Mouse (Mus musculus): ENCODE measurements around the gene Olfm2.
"Not testable (repeated sequence)": the region's sequence is repeated elsewhere in the genome, so short reads cannot be mapped to it uniquely, and the experiment has no call there.

The Olfm2 gene

DNA sequence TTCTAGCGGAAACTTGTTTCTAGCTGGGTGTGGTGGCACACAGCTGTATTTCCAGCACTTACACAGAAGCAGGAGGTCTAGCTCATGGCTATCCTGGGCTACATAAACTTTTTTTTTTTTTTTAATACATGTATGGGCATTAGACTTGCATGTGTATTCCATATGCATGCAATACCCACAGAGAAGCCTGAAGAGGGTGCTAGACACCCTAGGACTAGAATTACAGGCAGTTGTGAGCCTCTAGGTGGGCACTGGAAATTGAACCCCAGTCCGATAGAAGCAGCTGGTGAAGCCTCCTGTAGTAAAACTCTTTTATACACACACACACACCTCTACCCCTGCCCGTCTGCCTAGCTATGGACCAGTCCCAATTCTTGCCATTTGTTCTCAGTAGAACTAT, 92.3 kb downstream of the Olfm2 start:
- no peak for DNase-seq (ENCODE audit: low spot score in 2 of 2)

DNA sequence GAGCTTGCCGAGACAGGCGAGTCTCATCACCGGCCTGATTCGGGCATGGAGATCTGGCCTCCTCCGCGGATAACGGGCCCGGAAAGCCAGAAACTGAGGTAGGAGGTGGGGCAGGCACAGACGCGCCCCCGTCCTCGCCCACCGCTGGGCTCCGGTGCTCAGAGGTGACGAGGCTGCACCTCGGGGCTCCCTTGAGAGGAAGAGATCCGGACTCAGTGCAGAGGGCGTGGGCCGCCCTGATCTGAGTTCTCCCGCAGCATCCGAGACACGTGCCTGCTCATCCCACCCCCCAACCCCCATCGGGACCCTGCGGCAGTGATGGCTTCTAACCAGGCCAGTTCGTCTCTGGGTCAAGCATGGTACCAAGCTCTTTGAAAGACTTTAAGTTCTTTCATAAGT, 93.9 kb downstream of the Olfm2 start:
- DNase-seq (ENCODE audit: low spot score in 2 of 2): no peak

DNA sequence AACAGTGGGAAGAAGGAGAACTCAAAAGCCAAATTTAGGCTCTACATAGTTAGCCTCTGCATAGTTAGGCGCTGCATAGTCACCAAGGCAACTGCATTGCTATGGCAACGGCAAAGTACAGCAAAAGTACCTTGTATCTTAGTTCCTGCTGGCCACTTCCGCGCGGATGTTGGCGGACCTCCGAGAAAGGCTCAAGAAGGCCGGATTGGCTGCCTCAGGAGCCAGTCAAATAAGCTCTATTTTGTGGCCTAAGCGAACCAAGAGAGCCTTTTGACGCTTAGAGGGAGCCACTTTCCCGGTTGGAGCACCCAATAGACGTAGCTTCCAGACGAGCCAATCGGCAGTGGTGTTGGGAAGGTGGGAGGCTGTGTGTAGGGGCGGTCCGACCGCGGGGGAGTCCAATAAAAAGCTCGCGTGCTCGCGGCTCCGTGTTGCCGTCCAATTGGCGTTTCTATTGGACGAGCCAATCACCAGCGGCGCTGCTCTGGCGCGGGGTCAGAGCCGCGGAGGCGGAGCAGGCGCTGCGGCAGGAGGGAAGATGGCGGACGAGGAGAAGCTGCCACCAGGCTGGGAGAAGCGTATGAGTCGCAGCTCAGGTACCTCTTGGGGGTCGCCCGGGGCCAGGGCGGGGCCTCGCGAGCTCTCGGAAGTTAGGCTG, 94.4 kb downstream of the Olfm2 start, which contains the start of gene Pin1:
Pin1 (plus strand) TSS at position 494 of the 658 bp plus-strand sequence.
- DNase-seq (ENCODE audit: low spot score in 2 of 2): peak; percentile 98 to 99

DNA sequence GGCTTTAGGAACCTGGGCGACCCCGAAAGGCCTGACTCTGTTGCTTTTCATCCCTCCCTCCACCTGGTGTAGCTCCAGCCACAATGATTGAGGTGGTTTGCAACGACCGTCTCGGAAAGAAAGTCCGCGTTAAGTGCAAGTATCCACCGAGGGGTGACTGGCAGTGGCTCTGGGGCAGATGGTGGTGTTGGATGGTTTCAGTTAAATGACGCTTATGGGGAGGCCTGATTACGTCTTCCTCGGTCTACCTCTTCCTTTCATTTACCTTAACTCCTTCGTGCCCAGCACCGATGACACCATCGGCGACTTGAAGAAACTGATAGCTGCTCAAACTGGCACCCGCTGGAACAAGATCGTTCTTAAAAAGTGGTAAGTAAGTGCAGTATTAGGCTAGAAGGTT, 101.0 kb downstream of the Olfm2 start:
- no peak for DNase-seq (ENCODE audit: low spot score in 2 of 2)

DNA sequence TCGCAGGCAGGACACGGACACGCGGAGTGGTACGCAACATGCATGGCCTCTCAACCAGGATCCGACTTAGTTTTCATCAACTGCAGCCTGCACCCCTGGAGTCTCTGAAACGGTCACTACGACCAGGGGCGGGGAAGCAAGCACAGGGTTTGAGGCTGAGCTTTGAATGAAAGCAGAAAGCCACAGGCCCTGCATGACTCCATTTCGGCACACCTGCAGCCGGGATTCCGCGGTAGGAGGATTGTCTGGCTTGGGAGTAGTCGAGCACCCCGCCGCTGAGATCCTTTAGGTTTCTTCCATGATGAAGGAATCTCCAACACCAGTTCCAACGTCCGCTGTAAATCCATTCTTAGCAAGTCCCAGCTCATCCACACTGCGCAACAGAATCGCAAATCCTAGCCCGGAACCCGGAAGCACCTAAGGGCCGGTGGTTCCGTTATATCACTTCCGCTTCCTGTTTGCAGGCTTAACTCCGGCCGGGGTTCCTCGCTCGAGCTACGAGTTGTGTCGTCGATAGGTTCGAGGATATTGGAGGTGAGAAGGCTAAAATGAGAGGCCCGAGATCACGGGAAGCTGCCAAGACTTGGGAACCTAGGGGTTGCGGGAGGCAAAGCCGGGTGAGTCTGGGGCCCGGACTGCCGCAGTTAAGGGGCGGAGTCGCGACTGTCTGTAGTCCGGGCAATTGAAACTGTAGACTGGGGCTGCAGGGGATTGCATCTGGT, 101.6 kb downstream of the Olfm2 start, which contains the start of gene Fbxl12:
Fbxl12 (minus strand) TSS at position 408 of the 722 bp plus-strand sequence.
- DNase-seq (ENCODE audit: low spot score in 2 of 2): peak; percentile 64 to 67

DNA sequence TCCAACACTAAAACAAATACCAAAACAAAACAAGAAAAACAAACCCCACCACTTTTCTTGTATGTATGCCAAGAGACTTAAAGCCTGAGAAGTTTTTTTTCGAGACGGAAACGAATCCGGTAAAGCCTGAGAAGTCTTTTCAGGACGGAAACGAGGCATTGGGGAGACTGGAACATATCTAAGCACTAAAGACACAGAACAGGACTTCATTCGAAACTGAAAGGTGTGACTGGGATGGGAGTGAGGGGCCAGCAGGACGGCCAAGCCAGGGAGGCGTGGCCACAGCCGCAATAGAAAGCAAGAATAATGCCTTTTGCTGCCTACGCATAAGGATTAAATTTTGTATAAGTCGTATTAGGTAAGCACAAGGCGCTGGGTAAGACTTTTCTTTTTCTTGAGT, 102.4 kb downstream of the Olfm2 start:
- no peak for DNase-seq (ENCODE audit: low spot score in 2 of 2)

DNA sequence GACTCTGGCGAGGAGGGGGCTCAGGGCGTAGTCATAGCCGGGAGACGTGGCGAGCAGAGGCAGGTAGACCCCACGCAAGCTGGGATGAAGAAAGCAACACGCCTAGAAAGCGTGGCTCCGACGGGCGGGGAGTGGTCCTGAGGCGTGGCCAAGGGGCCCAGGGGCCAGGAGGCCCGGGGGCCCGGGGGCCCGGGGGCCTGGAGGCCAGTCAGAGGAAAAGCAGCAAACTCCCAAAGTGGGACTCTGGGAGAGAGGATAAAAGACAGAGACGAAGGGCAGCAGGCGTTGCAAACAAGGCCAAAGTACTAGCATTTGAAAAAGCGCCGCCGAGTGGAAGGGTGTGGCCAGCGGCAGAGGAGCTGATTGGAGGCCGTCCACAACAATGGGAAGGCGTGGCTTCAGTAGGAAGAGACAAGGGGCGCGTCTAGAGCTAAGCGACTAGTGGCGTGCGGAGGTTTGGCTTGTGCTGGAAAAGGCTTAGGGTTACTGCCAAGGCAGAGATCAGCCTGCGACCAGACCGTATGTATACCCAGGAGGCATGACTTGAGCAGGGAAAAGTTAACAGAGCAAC, 103.2 kb downstream of the Olfm2 start:
- peak; percentile 63 to 65 for DNase-seq (ENCODE audit: low spot score in 2 of 2)

DNA sequence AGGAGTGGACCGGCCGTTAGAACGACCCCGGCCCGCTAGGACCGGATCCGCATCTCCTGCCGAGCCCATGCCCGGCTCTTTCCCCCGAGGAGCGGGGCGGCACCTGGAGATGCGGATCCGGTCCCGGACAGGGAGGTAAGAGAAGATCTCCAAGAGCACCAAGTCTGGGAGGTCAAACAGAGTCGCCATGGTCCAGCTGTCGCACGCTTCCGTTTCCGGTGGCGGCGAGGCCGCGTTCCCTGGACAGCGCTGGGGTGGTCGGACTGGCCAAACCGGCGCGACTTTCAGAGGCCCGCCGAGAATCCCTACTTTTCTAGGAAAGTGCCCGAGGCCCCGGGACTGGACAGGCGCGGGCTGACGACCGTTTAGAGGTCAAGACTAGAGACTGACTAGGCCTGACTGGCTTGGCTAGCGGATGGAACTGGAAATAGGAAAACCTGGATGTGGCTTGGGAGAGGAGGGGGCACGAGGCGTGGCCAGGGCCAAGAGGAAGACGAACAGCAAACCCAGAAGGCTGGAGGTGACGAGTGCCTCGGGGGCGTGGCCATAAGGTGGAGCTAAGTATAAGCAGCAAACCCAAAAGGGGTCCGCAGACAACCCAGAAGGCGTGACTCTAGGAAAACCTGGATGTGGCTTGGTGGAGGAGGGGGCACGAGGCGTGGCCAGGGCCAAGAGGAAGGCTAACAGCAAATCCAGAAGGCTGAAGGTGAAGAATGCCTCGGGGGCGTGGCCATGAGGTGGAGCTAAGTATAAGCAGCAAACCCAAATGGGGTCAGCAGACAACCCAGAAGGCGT, 103.9 kb downstream of the Olfm2 start, which contains the start of gene Ubl5:
Ubl5 (plus strand) TSS at position 778 of the 795 bp plus-strand sequence.
- peak; percentile 69 to 81 for DNase-seq (ENCODE audit: low spot score in 2 of 2)

DNA sequence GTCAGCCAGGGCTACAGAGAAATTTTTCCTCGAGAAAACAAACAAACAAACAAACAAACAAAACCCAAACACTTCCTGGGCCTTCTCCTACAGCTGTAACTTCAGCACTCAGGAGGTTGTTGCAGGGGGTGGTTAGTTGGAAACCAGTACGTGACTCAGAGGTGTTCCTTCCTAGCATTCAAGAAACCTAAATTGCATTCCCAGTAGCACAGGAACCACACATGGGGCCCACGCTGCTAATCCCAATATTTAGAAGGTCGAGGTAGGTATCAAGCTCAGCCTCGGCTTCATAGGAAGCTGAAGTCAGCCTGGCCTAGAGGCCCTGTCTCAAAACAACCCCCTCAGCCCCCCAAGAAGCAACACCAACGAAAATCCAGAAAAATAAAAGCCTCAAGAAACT, 104.6 kb downstream of the Olfm2 start:
- no peak for DNase-seq (ENCODE audit: low spot score in 2 of 2)

DNA sequence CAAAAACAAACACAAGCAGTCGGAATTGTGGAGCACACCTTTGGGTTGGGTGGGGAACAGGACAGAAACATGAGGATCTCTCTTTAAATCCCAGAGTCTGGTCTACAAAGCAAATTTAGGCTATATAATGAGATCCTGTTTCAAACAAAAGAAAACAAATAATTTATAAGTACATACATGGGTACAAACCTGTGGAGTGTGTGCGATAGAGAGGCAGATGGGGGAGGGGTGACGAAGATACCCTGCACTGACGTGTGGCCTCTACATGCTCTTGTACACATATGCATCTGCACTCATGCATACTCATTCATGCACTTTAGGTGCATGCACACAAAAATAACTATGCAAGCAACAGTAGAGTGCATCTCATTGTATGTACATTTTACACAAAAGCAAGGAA, 106.7 kb downstream of the Olfm2 start:
- no peak for DNase-seq (ENCODE audit: low spot score in 2 of 2)

DNA sequence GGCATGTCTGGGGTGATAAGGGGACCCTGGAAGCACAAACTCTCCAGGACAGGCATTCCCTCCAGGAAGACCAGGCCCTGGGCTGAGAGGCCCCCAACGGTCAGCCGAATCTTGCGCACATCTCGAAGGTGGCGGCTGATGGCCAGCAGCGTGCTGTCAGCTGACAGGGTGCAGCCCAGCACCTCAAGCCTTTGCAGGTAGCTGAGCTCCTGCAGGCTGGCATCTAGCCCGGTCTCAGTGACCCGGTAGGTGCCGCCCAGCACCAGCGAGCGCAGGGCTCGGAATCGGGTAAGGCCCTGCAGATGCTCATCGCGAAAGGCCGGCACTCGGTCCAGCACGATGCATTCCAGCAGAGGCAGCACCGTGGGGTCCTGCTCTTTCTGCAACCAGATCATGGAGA, 107.6 kb downstream of the Olfm2 start:
- no peak for DNase-seq (ENCODE audit: low spot score in 2 of 2)

DNA sequence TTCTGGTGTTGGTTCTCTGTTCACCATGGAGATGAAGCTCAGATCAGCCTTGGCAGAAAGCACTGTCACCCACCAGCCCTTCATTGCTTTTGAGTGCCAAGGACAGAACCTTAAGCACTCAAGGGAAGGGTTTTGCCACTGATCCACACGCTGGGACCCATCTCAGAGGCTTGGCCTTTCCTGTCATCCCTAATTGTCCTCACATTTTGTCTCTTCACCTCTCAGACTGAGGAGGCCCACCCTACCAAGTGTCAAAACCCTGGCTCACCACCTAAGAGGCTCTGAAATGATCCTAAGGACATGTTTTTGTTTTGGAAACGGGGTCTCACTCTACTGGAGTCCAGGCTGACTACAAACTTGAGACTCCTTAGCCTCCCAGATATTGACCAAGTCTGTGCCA, 109.4 kb downstream of the Olfm2 start:
- DNase-seq (ENCODE audit: low spot score in 2 of 2): no peak

DNA sequence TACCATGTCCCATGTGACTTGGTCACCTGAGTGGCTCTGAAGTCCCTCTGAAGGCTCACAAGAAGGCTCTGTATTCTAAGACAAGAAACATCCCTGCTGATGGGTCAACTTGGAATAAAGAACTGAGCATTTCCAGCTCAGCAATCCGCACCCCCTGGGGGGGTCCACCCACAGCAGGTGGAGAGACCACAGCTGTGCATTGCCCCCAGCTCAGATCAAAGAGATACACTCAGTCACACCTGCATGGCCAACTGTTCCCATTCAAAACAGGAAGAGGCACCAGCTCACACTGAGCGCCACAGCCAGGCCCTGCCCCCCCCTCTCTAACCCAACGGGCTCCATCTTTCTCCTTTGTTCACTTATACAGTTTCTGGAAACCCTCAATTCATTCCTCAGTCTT, 109.9 kb downstream of the Olfm2 start:
- DNase-seq (ENCODE audit: low spot score in 2 of 2): no peak

DNA sequence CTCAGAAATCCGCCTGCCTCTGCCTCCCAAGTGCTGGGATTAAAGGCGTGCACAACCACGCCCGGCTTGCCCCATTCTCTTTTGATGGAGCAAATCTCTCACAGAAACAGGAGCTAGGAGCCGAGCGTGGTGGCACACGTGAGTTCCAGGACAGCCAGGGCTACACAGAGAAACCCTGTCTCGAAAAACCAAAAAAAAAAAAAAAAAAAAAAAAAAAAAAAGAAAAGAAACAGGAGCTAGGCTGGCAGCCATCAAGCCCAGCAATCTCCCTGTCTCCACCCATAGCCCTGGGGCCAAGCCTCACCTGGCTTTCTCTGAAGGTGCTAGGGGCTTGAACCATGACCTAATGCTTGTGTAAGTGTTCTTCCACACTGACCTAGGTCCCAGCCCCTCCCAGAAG, 110.5 kb downstream of the Olfm2 start:
- not testable (repeated sequence) for DNase-seq (ENCODE audit: low spot score in 2 of 2)

DNA sequence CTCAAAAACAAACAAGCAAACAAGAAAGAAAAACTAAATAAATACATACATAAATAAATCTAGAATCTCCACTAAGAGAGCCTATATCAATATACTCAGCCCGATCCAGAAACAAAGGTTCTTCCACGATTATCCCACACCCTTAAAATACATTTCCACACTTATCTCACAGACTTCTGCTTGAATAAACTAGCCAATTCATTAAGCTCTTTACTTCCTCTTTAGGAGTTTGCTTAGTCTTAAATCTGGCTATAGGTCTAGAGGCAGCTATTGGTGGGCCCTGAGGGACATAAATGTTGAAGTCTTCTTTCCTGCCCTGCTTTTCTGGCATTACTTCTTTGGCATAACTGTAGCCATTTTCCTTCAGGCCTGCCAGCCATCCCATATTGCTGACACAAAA, 114.8 kb downstream of the Olfm2 start:
- DNase-seq (ENCODE audit: low spot score in 2 of 2): no peak

Data from frontal cortex, postnatal 14 days (tissue).